In genomic region chr10:88200951-88201638, GRCm38 (mm10) we compare ENCODE assay signal across 8 mouse cellular contexts. TPM values are rescaled to one million over a fixed set of nuclear protein-coding genes. Genes with fewer than 3 reads are reported as not detected.
DNase-seq lines count a peak whose midpoint lies in the region; ATAC-seq lines count a peak whose summit lies in the region.

Gene Washc3 (plus strand): TSS chr10:88201093.

- H3K9me3 ChIP-seq in hindbrain, embryonic 11.5 days (ENCODE audit: control insufficient read depth, low read length): no peaks in the 10 kb centered on the region

- ATAC-seq in hindbrain, embryonic 11.5 days (ENCODE audit: low FRiP score): peak; percentile 99

- H3K4me1 ChIP-seq in hindbrain, embryonic 11.5 days (replicated peaks; ENCODE audit: control insufficient read depth, insufficient read depth, low read length): no peaks in the 10 kb centered on the region

- no peaks in the 10 kb centered on the region for H3K36me3 ChIP-seq in hindbrain, embryonic 11.5 days (ENCODE audit: control insufficient read depth, insufficient read depth, low read length)

- peak within 1 kb of the TSS; percentile 58 for H3K4me3 ChIP-seq in hindbrain, embryonic 11.5 days (ENCODE audit: low read depth, low read length)

- H3K9ac ChIP-seq in hindbrain, embryonic 11.5 days (ENCODE audit: low read depth, low read length): peak within 1 kb of the TSS; percentile 78

- DNase-seq in Muller cell, postnatal 12 days (ENCODE audit: inconsistent ontology term): peak; percentile 95
- DNase-seq in cerebellum, adult 9-11 months: peak; percentile 89
- peak; percentile 88 to 97 for DNase-seq in frontal cortex, adult 2 months (ENCODE audit: extremely low spot score in 1 of 2, low spot score in 1 of 2)
- peak; percentile 94 for DNase-seq in hindbrain, embryonic 11.5 days (ENCODE audit: low spot score)
- peak; percentile 93 to 96 for DNase-seq in layer of hippocampus, postnatal 10 days (ENCODE audit: low spot score in 2 of 2)
- peak; percentile 96 for DNase-seq in lung, postnatal 10 days
- DNase-seq in ovary, postnatal 36 days (ENCODE audit: low spot score): peak; percentile 88
- peak; percentile 92 for DNase-seq in thymus, postnatal 25 days

- WGBS in hindbrain, embryonic 11.5 days: 4% methylated on average over 23 of the region's 23 CpGs

- H3K4me2 ChIP-seq in hindbrain, embryonic 11.5 days (replicated peaks; ENCODE audit: low read depth, low read length): peak within 1 kb of the TSS; percentile 55

- H3K27ac ChIP-seq in hindbrain, embryonic 11.5 days (ENCODE audit: low read depth, low read length): peak within 1 kb of the TSS; percentile 70; the same call in 1 of the 2 replicates

- no peaks in the 10 kb centered on the region for H3K27me3 ChIP-seq in hindbrain, embryonic 11.5 days (ENCODE audit: control insufficient read depth, insufficient read depth, low read length)

RNA-seq across cellular contexts. Expression of gene Washc3, which starts in this region (rescaled TPM):
- polyA plus RNA-seq in frontal cortex, adult 2 months (2012; rRNA removed): 21.4 and 23.1 TPM in 2 replicates
- 46.0 and 46.1 TPM in 2 replicates for polyA plus RNA-seq in hindbrain, embryonic 11.5 days (2014; fragmentation: Nextera tagmentation; extraction: Ambion mirVana)
- 10 to 100 TPM; 24.4 to 26.1 TPM for total RNA-seq in layer of hippocampus, postnatal 10 days (2021)

Comparison
In these comparisons a context has a peak if more than half of its experiments do, and no peak if none do; other contexts are left out.
1. Peak in every context shown above with its lines: DNase-seq, ATAC-seq, H3K4me3 ChIP-seq and H3K27ac ChIP-seq.